Mouse (Mus musculus): ENCODE results near the gene Ccdc88a.

DNA sequence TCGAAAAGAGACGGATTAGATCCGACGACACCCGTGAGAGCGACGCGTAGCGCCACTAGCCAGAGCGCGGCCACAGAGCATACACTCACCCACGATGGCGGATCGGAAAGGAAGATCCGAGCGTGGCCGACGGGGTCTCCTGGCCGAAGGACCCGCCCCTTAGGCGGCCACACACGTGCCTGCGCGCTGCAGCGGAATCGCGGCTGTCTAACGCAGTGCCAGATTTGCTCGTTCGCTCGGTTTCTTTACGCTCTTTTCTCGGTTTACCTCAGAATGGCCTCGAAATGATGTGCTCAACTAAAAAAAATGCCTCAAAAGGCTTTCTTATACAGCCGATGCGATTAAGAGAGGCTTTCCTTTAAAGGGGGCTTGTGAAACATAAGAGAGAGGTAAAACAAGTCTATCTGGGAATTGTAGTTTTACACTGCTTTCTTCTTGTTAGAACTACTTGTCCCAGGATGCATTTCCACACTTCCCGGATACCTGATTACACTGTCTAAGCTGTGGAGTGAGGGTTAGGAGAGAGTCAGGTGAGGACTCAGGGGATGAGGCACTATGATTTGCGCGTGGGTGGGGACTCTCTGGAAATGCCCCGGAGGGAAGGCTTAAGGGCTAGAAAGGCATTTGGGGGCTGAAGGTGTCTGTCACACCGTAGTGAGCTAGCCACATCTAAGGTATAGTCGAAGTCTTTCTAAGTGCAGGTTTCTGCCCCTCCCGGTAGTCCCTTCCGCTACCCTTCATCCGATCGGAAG, 174.5 kb downstream of the Ccdc88a start, which contains the start of the genes Clhc1 and Rps27a:
- TF ChIP-seq CTCF (conservative IDR thresholded peaks at IDR 0.05; ENCODE audit: insufficient read depth, insufficient read length, low read depth, low read length) (no peak), POLR2A (IDR thresholded peaks at IDR 0.05; ENCODE audit: low read depth, low read length) (peak; percentile 76)

Measured in kidney, adult 2 months (tissue).